Mouse (Mus musculus): ENCODE results near the gene Trnp1.

The Trnp1 gene

DNA sequence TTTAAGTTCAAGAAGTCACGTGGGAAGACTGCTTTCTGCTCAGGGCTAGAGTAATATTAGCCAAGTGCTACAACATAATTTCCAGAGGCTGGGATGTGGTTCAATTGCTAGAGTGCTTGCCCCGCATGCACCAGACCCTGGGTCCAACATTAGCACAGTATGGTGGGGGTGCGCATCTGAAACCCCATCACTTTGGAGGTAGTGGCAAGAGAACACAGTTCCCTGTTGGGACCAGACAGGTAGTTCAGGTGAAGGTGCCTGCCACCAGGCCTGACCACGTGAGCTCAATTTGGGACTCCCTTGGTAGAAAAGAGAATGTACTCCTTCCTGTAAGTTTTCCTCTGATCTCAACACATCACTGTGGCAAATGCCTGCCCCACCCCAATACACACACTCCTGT lies 3.5 kb downstream of the Trnp1 start:
- in situ Hi-C loops (cut with MboI; ENCODE audit: low sequenced_read_pairs): no loop called here

DNA sequence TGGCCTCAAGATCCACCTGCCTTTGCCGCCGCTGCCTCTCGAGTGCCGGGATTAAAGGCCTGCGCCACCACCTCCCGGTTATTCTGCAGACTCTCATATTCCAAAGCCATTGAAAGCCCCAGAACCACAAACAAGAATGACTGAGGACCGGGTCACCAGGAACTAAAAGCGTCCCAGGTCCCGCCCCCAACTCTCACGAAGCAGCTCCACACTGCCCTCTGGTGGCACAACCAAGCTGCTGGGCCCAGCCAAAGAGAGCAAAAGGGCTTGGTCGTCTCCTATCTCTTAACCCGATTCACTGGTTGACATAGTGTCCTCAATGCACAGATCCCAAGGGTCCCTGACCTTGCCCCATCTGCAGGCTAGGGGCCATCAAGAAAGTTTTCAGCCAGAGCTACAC lies 3.9 kb downstream of the Trnp1 start:
- in situ Hi-C loops (cut with MboI; ENCODE audit: low sequenced_read_pairs): no loop called here

- in situ Hi-C loops (cut with MboI; ENCODE audit: low sequenced_read_pairs): no loop called here
Measured at GRCm38 (mm10) chr4:133493895-133494294, 4.5 kb downstream of the Trnp1 start.

DNA sequence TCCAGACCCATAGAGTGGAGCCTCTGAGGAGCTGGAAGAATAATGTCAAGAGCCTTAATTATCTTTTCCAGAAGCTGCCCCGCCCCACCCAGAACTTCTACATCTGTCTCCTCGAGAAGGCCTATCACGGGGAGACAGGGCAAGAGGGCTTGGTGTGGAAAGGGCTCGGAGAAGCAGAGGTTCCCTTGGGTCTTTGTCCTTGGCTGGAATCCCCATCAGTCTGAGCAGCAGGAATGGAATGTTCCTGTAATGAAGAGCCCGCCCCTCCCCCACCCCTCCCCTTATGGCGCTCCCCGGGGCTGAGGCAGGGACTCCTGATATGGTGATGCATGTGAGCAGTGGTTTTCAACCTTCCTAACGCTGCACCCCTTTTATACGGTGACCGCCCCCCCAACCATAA lies 6.5 kb downstream of the Trnp1 start:
- in situ Hi-C loops (cut with MboI; ENCODE audit: low sequenced_read_pairs): no loop called here

DNA sequence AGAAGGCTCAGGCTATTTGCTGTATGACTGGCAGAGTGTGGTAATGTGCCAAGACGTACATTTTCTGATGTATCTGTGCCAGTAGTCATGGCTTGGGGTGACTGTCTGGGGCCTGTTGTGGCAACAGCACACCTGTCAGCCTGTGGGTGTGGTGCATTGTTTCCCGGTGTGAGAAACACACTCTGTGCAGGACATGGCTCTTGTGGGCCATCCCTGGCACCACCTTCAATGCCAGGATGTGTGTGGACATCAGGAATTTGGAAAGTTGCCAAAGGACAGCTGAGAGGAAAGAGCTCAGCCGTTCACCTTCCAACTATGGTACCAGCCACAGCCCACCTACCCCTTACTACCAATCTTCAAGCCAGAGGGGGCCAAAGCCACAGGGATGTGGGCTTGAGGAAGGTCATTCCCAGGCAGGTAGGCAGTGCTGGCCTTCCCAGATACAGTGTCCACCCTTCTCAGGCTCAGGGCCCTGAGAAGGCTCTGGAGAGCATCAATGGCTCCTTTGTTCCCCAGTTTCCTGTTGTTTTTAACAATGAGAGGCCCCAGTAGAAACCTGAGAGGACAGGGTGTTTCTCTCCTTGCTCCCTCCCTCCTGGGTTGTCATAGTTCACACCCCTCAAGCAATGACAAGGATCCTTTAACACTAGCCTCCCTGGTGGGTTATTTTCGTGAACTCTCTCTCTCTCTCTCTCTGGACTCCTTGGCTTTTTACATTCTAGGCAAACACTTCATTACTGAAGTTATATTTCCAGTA lies 8.7 kb downstream of the Trnp1 start:
- in situ Hi-C loops (cut with MboI; ENCODE audit: low sequenced_read_pairs): no loop called here

- in situ Hi-C loops (cut with MboI; ENCODE audit: low sequenced_read_pairs): no loop called here
Measured at GRCm38 (mm10) chr4:133488619-133489392, 9.5 kb downstream of the Trnp1 start.

DNA sequence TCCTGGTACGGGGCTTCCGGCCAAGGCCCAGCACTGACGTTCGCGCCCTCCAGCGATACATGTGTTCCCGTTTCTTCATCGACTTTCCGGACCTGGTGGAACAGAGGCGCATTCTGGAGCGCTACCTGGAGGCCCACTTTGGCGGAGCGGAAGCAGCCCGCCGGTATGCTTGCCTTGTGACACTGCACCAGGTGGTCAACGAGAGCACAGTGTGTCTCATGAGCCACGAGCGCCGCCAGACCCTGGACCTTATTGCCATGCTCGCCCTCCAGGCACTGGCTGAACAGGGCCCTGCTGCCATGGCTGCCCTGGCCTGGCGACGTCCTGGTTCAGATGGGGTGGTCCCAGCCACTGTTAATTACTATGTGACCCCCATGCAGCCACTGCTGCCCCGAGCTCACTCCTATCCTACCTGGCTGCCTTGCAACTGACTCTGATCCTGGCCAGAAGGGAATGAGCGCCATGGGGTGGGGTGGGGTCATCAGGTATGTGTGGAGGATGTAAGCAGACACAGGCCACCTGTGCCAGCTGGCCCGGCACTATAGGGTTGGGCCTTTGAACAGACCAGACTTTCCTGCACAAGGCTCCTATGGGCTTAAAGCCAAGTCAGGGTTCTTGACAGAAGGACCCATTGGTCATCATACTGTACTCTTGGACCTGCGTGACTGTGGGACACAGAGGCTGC lies 11.5 kb downstream of the Trnp1 start:
- in situ Hi-C loops (cut with MboI; ENCODE audit: low sequenced_read_pairs): no loop called here

DNA sequence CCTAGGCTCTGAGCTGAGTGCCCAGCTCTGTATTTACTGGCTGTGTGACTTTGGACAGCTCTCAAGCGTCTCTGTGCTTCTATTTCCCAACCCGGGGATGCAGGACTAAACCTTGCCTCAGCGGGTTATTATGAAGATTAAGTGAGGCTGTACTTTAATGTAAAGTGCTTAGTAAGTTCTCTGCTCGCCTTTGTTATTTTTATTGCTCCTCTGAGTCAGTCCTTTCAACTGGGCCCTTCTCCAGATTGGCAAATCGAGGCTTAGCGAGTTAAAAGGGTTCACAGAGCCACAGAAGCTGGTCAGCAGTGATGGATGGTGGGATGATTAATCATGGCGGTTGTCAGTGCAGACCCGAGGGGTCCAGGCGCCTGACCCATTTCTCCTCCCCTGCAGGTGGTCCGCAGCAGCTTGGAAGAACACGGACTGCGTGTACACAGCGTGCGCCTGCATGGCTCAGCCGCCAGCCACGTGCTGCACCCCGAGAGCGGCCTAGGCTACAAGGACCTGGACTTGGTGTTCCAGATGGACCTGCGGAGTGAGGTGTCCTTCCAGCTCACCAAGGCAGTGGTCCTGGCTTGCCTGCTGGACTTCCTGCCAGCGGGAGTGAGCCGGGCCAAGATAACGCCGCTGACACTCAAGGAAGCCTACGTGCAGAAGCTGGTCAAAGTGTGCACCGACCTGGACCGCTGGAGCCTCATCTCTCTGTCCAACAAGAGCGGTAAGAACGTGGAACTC lies 12.5 kb downstream of the Trnp1 start:
- in situ Hi-C loops (cut with MboI; ENCODE audit: low sequenced_read_pairs): no loop called here

GRCm38 (mm10) chr4:133484266-133485025 lies 13.9 kb downstream of the Trnp1 start:
- in situ Hi-C loops (cut with MboI; ENCODE audit: low sequenced_read_pairs): no loop called here

GRCm38 (mm10) chr4:133482479-133482878 lies 15.9 kb downstream of the Trnp1 start:
- in situ Hi-C loops (cut with MboI; ENCODE audit: low sequenced_read_pairs): no loop called here

GRCm38 (mm10) chr4:133481488-133481887 lies 16.9 kb downstream of the Trnp1 start:
- in situ Hi-C loops (cut with MboI; ENCODE audit: low sequenced_read_pairs): no loop called here

DNA sequence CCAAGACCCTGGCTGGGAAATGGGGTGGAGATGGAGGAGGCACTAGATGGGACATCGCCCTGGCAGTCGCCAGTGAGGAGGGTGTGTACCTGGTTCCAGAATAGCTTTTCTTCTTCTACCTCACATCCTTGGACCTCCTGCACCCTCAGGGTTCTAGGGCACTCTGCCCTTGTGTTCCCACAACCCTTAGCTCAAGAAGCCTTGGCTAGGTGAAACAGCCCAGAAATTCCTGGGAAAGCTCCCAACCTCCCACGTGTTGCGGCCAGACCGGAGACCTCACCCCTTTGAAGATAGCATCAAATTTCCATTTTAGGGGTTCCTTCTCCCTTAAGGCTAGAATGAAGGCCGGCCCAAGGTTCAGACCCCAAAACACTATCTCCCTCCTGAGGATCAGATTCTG lies 17.6 kb downstream of the Trnp1 start:
- in situ Hi-C loops (cut with MboI; ENCODE audit: low sequenced_read_pairs): no loop called here

DNA sequence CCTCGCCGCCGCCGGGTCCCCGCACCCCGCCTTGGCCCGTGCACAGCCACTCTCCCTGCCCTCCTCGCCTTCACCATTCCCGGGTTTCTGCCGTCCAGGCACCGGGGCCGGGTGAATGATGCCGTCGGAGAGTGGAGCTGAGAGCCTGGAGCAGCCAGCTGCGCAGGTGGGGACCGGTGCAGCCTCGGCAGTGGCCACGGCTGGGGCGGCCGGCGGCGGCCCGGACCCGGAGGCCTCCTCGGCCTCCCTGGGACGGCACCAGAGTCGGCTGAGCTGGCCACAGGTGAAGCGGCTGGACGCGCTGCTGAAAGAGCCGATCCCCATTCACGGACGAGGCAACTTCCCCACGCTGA lies 18.2 kb downstream of the Trnp1 start:
- in situ Hi-C loops (cut with MboI; ENCODE audit: low sequenced_read_pairs): no loop called here

DNA sequence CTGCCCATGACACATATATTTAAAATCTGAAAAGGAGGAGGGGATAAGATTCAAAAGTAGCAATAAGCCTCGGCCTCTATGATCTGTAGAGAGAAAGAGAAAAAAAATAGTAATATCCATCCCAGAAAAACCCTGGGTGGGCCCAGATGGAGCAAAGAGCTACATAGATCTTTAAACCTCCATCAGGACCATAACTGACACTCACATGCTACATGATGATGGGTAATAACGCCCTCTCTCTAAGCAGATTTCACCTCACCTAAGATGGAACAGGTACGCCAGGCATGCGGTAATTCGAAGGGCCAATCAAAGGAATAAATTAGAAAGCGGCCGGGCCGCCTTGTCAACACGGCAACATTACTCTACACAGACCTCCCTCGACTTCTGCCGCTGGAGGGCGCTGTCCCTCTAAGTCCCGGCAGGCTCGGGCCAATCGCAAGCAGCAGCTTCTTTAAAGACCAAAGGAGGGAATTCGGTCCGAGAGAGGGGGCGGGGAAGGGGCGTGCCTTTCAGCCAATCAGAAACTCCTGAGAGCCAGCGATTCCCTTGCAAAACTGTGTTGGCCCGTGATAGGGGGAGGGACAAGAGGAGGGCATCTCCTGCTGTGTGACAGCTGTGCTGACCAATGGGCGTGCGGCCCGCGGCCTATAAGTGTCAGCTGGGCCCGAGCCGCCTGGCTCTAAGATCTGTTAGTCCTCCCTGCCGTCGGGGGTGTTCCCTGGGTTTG lies 18.7 kb downstream of the Trnp1 start, which contains the start of gene Tent5b:
TSS of gene Tent5b (plus strand) at position 675 of the 727 bp plus-strand sequence.
- in situ Hi-C loops (cut with MboI; ENCODE audit: low sequenced_read_pairs): no loop called here

- in situ Hi-C loops (cut with MboI; ENCODE audit: low sequenced_read_pairs): no loop called here
Measured at GRCm38 (mm10) chr4:133473833-133474232, 24.5 kb downstream of the Trnp1 start.

DNA sequence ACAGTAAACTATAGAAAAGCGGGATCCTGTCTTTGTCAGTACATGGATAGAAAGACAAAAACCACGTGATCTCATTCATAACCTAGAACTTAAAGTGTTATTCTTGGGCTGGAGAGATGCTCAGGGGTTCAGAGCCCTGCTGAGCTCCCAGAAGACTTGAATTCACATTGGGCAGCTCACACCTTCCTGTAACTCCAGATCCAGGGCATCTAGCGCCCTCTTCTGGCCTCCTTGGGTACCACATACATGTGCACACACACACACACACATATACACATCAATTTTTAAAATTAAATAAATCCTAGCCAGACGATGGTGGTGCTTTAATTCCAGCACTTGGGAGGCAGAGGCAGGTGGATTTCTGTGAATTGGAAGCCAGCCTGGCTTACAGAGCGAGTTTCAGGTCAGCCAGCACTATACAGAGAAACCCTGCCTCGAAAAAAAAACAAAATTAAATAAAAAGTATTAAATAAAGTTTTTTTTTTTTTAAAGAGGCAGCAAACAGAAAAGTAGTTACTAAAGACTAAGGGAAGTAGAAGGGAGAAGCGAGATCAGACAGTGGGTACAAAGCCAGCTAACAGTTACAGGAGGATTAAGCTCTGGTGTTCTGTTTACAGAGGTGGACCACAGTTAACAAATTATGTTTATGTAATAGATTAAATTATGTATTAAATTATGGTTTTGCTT lies 27.1 kb downstream of the Trnp1 start:
- in situ Hi-C loops (cut with MboI; ENCODE audit: low sequenced_read_pairs): no loop called here

DNA sequence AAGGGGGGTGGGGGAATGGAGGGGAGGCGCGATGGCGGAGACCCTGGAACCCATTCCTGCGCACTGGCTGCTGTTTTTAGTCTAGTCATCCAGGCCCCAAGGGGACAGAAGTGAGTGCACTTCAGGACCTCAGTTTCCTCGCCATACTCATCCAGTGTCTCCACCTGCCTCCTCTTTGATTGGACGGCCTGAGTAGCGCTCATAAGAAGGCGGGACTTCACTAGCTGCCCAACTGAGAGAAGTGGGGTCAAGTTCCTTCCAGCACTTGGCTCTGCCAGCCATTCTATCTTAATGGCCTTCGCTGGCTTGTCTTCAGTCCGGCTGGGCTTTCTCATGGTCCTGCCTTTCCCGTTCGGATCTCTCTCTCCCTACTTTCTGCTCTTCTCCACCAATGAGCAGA lies 29.2 kb downstream of the Trnp1 start:
- in situ Hi-C loops (cut with MboI; ENCODE audit: low sequenced_read_pairs): no loop called here

GRCm38 (mm10) chr4:133468080-133468479 lies 30.3 kb downstream of the Trnp1 start:
- in situ Hi-C loops (cut with MboI; ENCODE audit: low sequenced_read_pairs): no loop called here

DNA sequence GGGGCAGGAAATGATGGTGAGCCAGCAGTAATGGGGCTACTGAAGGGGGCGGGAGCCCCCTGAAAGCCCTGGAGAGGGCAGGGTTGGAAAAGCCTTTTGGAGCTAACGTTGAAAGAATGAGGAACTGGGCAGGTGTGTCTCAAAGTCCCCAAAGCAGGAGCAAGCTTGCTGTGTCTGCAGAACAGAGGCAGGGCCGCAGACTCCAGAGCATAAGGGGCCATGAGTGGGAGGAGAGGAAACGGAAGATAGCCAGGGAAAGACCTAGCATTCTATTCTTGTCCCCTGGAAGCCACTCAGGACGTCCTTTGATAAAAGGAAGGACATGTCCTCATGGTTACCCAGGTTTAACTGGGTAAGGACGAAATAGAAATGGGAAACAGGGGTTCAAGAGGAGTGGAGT lies 35.2 kb downstream of the Trnp1 start:
- in situ Hi-C loops (cut with MboI; ENCODE audit: low sequenced_read_pairs): no loop called here

Measured in CH12F3 (cell line).